Mouse (Mus musculus) bone marrow macrophage, adult 2 months (primary cell): ENCODE data around the gene Dynlt1c.
"Not testable (repeated sequence)": the region's sequence is repeated elsewhere in the genome, so short reads cannot be mapped to it uniquely, and the experiment has no call there.

Experiments
- CTCF ChIP-seq: IDR thresholded peaks from 2 replicates; pipeline ENCODE4 v1.5.1; 2012; ENCODE audit warnings: low read depth, mild to moderate bottlenecking, low read length, moderate library complexity
- POLR2A ChIP-seq: IDR thresholded peaks from 2 replicates; pipeline ENCODE4 v1.6.1; 2012; ENCODE audit warnings: mild to moderate bottlenecking, low read depth, low read length, borderline replicate concordance

- not testable (repeated sequence) for TF ChIP-seq CTCF, POLR2A
Observed at GRCm38 (mm10) chr17:6640044-6640637, 38.7 kb downstream of the Dynlt1c start.
